Mouse (Mus musculus): ENCODE data around the gene Ager. TPM values are rescaled to one million over a fixed set of nuclear protein-coding genes. Genes with fewer than 3 reads are reported as not detected.
A peak's percentile ranks its signal among the peaks of the same experiment; 100 is the strongest.

Ager gene
- polyA plus RNA-seq, 1 experiment from 2014 or later = 1.4 TPM

DNA sequence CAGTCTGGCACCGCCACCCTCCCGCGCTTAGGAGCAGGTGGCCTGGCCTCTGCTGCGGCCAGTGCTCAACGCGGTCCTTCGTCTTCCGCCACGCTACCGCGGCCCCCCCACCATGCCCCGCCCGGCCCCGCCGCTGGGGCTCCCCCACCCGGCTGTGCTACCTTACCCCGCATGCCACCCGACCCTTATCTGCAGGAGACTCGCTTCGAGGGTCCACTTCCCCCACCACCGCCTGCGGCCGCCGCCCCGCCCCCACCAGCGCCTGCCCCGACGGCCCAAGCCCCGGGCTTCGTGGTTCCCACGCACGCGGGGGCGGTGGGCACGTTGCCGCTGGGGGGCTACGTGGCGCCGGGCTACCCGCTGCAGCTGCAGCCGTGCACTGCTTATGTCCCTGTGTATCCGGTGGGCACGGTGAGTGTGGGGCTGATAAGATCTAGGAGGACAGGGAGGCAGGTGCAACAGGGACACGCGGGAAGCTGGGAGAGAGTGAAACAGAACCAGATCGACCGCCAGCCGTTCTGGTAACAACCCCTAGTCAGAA is 33.2 kb downstream of the Ager start:
- Histone ChIP-seq H3K4me3 (replicated peaks; ENCODE audit: low read length) (peak overlapping the region; percentile 74), H3K9me3 (ENCODE audit: control insufficient read depth, low read length) (no peaks in the 10 kb centered on the region), H3K4me1 (replicated peaks; ENCODE audit: control insufficient read depth, insufficient read depth, low read length) (peaks cover 46% of the 10 kb centered on the region), H3K27me3 (ENCODE audit: control insufficient read depth, insufficient read depth, low read length) (peaks cover 23% of the 10 kb centered on the region), H3K9ac (peak overlapping the region; percentile 72), H3K36me3 (replicated peaks; ENCODE audit: control insufficient read depth, insufficient read depth) (no peaks in the 10 kb centered on the region), H3K4me2 (replicated peaks) (peak overlapping the region; percentile 85), H3K27ac (no peak overlapping the region)
- 3% methylated on average over 47 of the region's 48 CpGs for WGBS
- DNase-seq (ENCODE audit: low spot score) = no peak
- ATAC-seq (ENCODE audit: low FRiP score) = no peak

DNA sequence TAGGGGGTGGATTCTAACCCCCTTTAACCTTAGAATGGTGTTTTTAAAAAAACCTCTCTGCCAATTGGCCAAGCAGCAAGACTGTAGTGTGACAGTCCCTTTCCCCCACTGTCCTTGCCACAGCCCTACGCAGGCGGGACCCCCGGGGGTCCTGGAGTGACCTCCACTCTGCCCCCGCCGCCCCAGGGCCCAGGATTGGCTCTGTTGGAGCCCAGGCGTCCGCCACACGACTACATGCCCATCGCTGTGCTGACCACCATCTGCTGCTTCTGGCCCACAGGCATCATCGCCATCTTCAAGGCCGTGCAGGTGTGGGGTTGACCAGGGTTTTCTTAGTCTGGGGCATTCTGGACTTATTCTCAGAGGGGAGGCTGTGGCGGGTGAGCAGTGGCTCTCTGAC is 34.0 kb downstream of the Ager start:
- WGBS = 4% methylated on average over 12 of the region's 12 CpGs
- H3K27ac ChIP-seq = no peak overlapping the region

DNA sequence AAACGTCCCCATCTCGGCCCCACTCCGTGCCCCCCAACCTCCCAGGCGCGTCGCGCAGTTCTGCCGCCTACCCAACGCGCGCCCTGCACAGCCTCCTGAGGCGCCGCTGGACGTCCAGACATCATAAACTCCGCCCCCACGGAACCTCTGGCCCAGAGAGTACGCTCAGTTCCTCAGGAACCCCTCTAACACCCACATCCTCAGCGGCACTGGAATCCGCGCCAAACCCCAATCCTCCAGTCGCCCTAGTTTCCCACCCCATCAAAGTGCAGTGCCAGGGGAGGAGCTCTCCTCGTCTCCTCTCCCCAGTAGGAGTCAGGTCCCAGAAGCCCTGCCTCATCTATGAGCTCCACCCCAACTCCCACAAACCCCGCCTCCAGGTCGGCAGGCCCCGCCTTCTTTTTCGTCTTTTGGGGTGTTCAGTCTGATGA is 34.6 kb downstream of the Ager start:
- no peaks in the 10 kb centered on the region for H3K36me3 ChIP-seq (replicated peaks; ENCODE audit: control insufficient read depth, insufficient read depth)
- H3K27ac ChIP-seq = no peak overlapping the region
- H3K27me3 ChIP-seq (ENCODE audit: control insufficient read depth, insufficient read depth, low read length) = peaks cover 23% of the 10 kb centered on the region

More for the DNA sequence above, 34.0 kb downstream of the Ager start:
- Histone ChIP-seq H3K27me3 (ENCODE audit: control insufficient read depth, insufficient read depth, low read length) (peaks cover 23% of the 10 kb centered on the region), H3K9ac (peak overlapping the region; percentile 51), H3K4me2 (replicated peaks) (peak overlapping the region; percentile 85), H3K4me3 (replicated peaks; ENCODE audit: low read length) (peak overlapping the region; percentile 74), H3K4me1 (replicated peaks; ENCODE audit: control insufficient read depth, insufficient read depth, low read length) (peaks cover 39% of the 10 kb centered on the region), H3K36me3 (replicated peaks; ENCODE audit: control insufficient read depth, insufficient read depth) (no peaks in the 10 kb centered on the region), H3K9me3 (ENCODE audit: control insufficient read depth, low read length) (no peaks in the 10 kb centered on the region)
- no peak for ATAC-seq (ENCODE audit: low FRiP score)
- DNase-seq (ENCODE audit: low spot score) = no peak

DNA sequence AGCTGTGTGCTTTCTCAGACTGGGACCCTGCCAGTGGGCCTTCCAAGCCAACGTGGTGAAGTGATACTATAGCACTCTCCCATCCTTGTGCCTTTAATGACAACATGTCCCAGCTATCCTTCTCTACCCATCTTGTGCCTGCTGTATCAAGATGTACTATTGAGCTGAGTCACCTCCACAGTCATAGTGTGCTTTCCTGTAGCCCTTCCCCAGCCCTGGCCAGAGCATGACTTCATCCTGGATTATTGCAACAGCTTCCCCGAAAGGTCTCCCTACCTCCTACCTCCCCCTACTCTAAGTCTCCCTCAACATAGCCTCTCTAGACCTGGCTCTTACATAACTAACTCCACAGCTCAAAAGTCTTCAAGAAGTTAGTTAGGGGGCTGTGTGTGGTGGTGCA is 38.0 kb downstream of the Ager start:
- H3K9ac ChIP-seq = no peak overlapping the region
- H3K4me1 ChIP-seq (replicated peaks; ENCODE audit: control insufficient read depth, insufficient read depth, low read length) = peaks cover 13% of the 10 kb centered on the region
- H3K27me3 ChIP-seq (ENCODE audit: control insufficient read depth, insufficient read depth, low read length) = peaks cover 16% of the 10 kb centered on the region
- H3K27ac ChIP-seq = no peak overlapping the region
- H3K36me3 ChIP-seq (replicated peaks; ENCODE audit: control insufficient read depth, insufficient read depth) = no peaks in the 10 kb centered on the region
- 71% methylated on average over 2 of the region's 2 CpGs for WGBS
- ATAC-seq (ENCODE audit: low FRiP score) = no peak
- no peaks in the 10 kb centered on the region for H3K9me3 ChIP-seq (ENCODE audit: control insufficient read depth, low read length)
- no peak for DNase-seq (ENCODE audit: low spot score)
- no peak overlapping the region for H3K4me3 ChIP-seq (replicated peaks; ENCODE audit: low read length)
- no peak overlapping the region for H3K4me2 ChIP-seq (replicated peaks)

More for the DNA sequence above, 34.6 kb downstream of the Ager start:
- DNase-seq (ENCODE audit: low spot score) = no peak
- peak overlapping the region; percentile 85 for H3K4me2 ChIP-seq (replicated peaks)
- H3K4me1 ChIP-seq (replicated peaks; ENCODE audit: control insufficient read depth, insufficient read depth, low read length) = peaks cover 39% of the 10 kb centered on the region
- ATAC-seq (ENCODE audit: low FRiP score) = no peak
- peak overlapping the region; percentile 51 for H3K9ac ChIP-seq
- 3% methylated on average over 26 of the region's 26 CpGs for WGBS
- no peaks in the 10 kb centered on the region for H3K9me3 ChIP-seq (ENCODE audit: control insufficient read depth, low read length)
- peak overlapping the region; percentile 74 for H3K4me3 ChIP-seq (replicated peaks; ENCODE audit: low read length)

DNA sequence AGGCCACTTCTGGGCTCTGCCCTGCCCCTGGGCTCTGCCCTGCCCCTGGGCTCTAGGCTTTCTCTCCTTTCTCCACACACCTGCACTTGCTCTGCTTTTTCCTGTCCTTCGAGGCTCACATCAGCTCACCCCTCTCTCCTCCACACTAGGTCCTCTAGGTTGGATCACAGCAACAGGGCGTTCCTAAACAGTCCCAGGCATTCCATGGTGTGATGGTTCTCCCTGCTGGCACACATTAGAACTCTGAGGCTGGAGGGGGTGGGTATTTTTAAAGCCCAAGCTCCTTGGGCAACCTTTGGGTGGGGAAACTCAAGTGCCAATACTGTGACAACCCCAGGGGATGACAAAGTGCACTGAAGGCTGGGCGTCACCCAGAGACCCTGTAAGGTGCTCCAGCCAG is 39.8 kb downstream of the Ager start:
- DNase-seq (ENCODE audit: low spot score) = no peak
- Histone ChIP-seq H3K27ac (no peak overlapping the region), H3K36me3 (replicated peaks; ENCODE audit: control insufficient read depth, insufficient read depth) (no peaks in the 10 kb centered on the region), H3K9me3 (ENCODE audit: control insufficient read depth, low read length) (no peaks in the 10 kb centered on the region), H3K4me1 (replicated peaks; ENCODE audit: control insufficient read depth, insufficient read depth, low read length) (no peaks in the 10 kb centered on the region), H3K4me3 (replicated peaks; ENCODE audit: low read length) (no peak overlapping the region), H3K9ac (no peak overlapping the region), H3K27me3 (ENCODE audit: control insufficient read depth, insufficient read depth, low read length) (0 out of 2 replicates have a peak, but pooled peaks cover under 1% of the 10 kb centered on the region), H3K4me2 (replicated peaks) (no peak overlapping the region)
- WGBS = 78% methylated on average over 3 of the region's 3 CpGs
- no peak for ATAC-seq (ENCODE audit: low FRiP score)

DNA sequence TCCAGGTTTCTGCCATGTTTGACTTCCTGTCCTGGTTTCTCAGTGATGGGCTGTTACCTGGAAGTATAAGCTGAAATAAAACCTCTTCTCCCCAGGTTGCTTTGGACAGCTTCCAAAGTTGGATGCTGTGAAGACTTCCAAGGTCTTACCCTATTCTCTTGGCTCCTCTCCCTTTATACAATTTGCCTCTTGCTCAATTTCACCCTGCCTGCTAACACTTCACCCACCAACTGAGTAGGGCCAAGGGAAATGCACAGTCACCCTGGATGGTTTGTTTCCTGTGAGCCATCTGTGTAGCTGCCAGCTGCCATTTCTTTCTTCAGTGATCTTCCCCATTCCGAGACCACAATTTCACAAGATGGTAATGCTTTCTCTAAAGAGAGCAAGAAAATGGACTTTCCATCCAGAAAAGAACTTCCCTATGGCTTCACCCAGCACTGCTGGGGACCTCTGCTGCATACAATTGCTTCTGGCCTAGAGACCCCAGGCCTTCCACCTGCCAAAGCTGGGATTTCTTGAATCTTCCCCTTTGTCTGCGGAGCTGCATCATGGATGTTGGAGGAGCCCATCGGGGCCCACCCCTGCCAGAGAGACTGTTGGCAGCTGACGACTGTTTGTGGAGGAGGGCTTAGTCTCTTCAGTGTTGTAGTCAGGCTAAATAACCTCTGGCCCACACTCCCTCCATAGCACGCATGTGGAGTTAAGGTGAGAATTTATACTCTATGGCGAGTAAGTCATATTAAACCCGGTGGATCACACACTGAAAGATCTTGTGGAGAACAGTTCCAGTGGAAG is 42.0 kb downstream of the Ager start:
- Histone ChIP-seq H3K9ac (no peak overlapping the region), H3K27ac (no peak overlapping the region), H3K4me1 (replicated peaks; ENCODE audit: control insufficient read depth, insufficient read depth, low read length) (no peaks in the 10 kb centered on the region), H3K27me3 (ENCODE audit: control insufficient read depth, insufficient read depth, low read length) (no peaks in the 10 kb centered on the region), H3K9me3 (ENCODE audit: control insufficient read depth, low read length) (no peaks in the 10 kb centered on the region), H3K4me3 (replicated peaks; ENCODE audit: low read length) (no peak overlapping the region), H3K36me3 (replicated peaks; ENCODE audit: control insufficient read depth, insufficient read depth) (no peaks in the 10 kb centered on the region), H3K4me2 (replicated peaks) (no peak overlapping the region)
- ATAC-seq (ENCODE audit: low FRiP score) (no peak), DNase-seq (ENCODE audit: low spot score) (no peak)
- WGBS = 82% methylated on average over 7 of the region's 7 CpGs

DNA sequence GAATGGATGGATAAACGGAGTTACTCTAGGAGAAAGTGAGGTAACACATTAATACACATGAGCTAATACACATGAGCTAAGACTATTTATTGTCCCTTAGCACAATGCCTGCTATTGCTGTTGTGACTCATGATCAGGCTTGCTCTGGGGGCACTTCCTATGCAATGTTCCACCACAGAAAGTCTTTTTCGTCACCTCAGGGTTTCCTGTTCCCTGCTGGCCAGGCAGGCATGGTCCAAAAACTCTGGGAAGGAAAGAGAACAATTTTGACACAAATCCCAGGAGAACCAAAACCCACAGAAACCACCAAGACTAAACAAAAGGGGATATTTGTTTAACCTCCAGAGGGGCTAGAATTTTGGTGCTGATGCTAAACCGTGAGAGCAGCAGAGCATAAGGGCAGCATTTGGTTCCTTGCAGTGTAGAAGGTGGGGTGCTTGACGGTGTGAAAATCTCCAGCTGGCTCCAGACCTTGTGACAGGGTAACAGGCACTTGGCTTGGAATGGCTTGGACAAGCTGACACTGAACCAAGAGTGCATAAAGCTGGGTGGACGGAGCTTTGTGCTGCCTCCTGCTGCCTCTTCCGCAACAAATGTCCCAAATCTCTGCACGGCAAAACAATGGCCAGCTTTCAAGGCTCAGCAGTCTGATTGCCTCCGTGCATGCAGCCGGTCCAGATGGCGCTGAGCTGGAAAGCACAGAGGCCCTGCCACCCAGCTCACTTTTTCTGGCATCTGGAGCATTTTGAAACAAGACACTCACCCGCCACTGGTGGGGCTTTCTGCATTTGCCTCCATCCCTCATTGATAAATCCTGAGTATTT is 43.3 kb downstream of the Ager start:
- no peaks in the 10 kb centered on the region for H3K27me3 ChIP-seq (ENCODE audit: control insufficient read depth, insufficient read depth, low read length)
- 16% methylated on average over 11 of the region's 11 CpGs for WGBS
- H3K36me3 ChIP-seq (replicated peaks; ENCODE audit: control insufficient read depth, insufficient read depth) = no peaks in the 10 kb centered on the region
- peaks cover 11% of the 10 kb centered on the region for H3K4me1 ChIP-seq (replicated peaks; ENCODE audit: control insufficient read depth, insufficient read depth, low read length)
- peak overlapping the region; percentile 49 for H3K27ac ChIP-seq
- H3K4me3 ChIP-seq (replicated peaks; ENCODE audit: low read length) = no peak overlapping the region
- DNase-seq (ENCODE audit: low spot score) = no peak
- H3K9me3 ChIP-seq (ENCODE audit: control insufficient read depth, low read length) = no peaks in the 10 kb centered on the region
- no peak overlapping the region; the same call in 1 of the 2 replicates for H3K4me2 ChIP-seq (replicated peaks)
- H3K9ac ChIP-seq = no peak overlapping the region
- 0 out of 2 replicates have a peak, but pooled peaks have one; percentile 35 for ATAC-seq (ENCODE audit: low FRiP score)

DNA sequence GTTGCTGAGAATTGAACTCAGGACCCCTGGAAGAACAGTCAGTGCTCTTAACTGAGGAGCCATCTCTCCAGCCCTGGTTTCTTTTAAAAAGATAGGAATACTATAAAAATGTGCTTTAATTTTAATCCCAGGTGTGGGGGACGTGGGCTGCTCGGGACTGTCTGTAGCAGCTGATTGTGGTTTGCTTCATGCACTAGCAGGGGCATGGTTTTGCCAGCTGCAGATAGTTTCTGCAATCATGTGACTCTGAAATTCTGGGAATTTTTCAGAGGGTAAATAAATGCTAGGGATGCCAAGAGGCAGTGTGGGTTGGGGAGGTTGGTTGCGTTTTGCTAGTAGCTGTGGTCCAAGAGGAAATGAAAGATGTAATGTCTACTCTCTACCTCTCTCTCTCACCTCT is 44.3 kb downstream of the Ager start:
- Histone ChIP-seq H3K36me3 (replicated peaks; ENCODE audit: control insufficient read depth, insufficient read depth) (no peaks in the 10 kb centered on the region), H3K4me1 (replicated peaks; ENCODE audit: control insufficient read depth, insufficient read depth, low read length) (peaks cover 13% of the 10 kb centered on the region), H3K4me2 (replicated peaks) (no peak overlapping the region), H3K9ac (no peak overlapping the region), H3K4me3 (replicated peaks; ENCODE audit: low read length) (no peak overlapping the region), H3K9me3 (ENCODE audit: control insufficient read depth, low read length) (no peaks in the 10 kb centered on the region), H3K27ac (peak overlapping the region; percentile 49; the same call in 1 of the 2 replicates), H3K27me3 (ENCODE audit: control insufficient read depth, insufficient read depth, low read length) (no peaks in the 10 kb centered on the region)
- no peak for DNase-seq (ENCODE audit: low spot score)
- no peak for ATAC-seq (ENCODE audit: low FRiP score)
- 90% methylated on average over 3 of the region's 3 CpGs for WGBS

DNA sequence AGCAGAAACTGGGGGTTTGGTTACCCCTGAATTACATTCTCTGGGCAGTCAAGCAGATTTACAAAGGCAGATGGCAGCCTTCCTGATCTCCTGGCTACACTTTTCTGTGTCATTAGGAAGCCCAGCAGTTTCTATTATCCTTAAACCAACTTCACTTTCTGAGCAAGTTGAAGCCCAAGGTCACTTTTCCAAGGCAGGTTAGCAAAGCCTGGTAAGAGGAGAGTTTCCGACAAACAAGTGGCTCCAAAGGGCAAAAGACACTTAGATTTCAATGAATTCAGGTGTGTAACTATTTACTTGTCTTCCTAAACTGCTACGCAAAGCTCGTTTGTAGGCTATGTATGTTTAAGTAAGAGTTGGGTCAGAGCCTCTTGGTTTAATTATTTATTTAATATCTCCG is 45.7 kb downstream of the Ager start:
- Histone ChIP-seq H3K36me3 (replicated peaks; ENCODE audit: control insufficient read depth, insufficient read depth) (0 out of 2 replicates have a peak, but pooled peaks cover under 1% of the 10 kb centered on the region), H3K27ac (no peak overlapping the region), H3K9me3 (ENCODE audit: control insufficient read depth, low read length) (no peaks in the 10 kb centered on the region), H3K9ac (no peak overlapping the region), H3K27me3 (ENCODE audit: control insufficient read depth, insufficient read depth, low read length) (no peaks in the 10 kb centered on the region), H3K4me2 (replicated peaks) (no peak overlapping the region), H3K4me3 (replicated peaks; ENCODE audit: low read length) (no peak overlapping the region), H3K4me1 (replicated peaks; ENCODE audit: control insufficient read depth, insufficient read depth, low read length) (peaks cover 24% of the 10 kb centered on the region)
- DNase-seq (ENCODE audit: low spot score) = no peak
- ATAC-seq (ENCODE audit: low FRiP score) = no peak
- WGBS = 98% methylated on average over 4 of the region's 4 CpGs
